ENCODE assay signal across 10 mouse cellular contexts in genomic region chr5:117415011-117415912, GRCm38 (mm10). TPM values are rescaled to one million over a fixed set of nuclear protein-coding genes. Genes with fewer than 3 reads are reported as not detected.
DNase-seq lines count a peak whose midpoint lies in the region; ATAC-seq and TF ChIP-seq lines count a peak whose summit lies in the region.
"Had no signal": no experiment of that assay in that cellular context is flagged by ENCODE, and none has a peak within 500 bp of the region (broad histone marks: within the 10 kb centered on the region; RNA-seq: fewer than 3 reads in every experiment).

No protein-coding gene starts in this region.

- peak overlapping the region; percentile 96 for H3K4me2 ChIP-seq in kidney, embryonic 16.5 days (replicated peaks; ENCODE audit: low read depth, low read length)
- H3K4me2 ChIP-seq in forebrain, postnatal 0 days (ENCODE audit: low read depth), result peak overlapping the region; percentile 73
- H3K4me2 ChIP-seq in midbrain, postnatal 0 days (ENCODE audit: low read depth, low read length, poor library complexity, severe bottlenecking), result peak overlapping the region; percentile 77

- H3K36me3 ChIP-seq in kidney, embryonic 16.5 days (ENCODE audit: insufficient read depth, low read length), result no peaks in the 10 kb centered on the region
- no peaks in the 10 kb centered on the region for H3K36me3 ChIP-seq in forebrain, postnatal 0 days (ENCODE audit: insufficient read depth)
- no peaks in the 10 kb centered on the region for H3K36me3 ChIP-seq in midbrain, postnatal 0 days (ENCODE audit: insufficient read depth, low read length)
- no peaks in the 10 kb centered on the region for H3K36me3 ChIP-seq in kidney, adult 2 months (ENCODE audit: control insufficient read depth, insufficient read depth, low read length)

- no peak overlapping the region for H3K27ac ChIP-seq in kidney, embryonic 16.5 days (ENCODE audit: low read length)
- peak overlapping the region; percentile 97 for H3K27ac ChIP-seq in forebrain, postnatal 0 days (ENCODE audit: low read depth, low read length)
- H3K27ac ChIP-seq in midbrain, postnatal 0 days (ENCODE audit: low read depth, low read length), result peak overlapping the region; percentile 98
- no peak overlapping the region for H3K27ac ChIP-seq in kidney, adult 2 months (ENCODE audit: insufficient read depth, low read depth, low read length)

- peaks cover 46% of the 10 kb centered on the region for H3K27me3 ChIP-seq in kidney, embryonic 16.5 days (ENCODE audit: insufficient read depth, low read length)
- H3K27me3 ChIP-seq in forebrain, postnatal 0 days (ENCODE audit: insufficient read depth, low read length), result no peaks in the 10 kb centered on the region
- H3K27me3 ChIP-seq in midbrain, postnatal 0 days (ENCODE audit: insufficient read depth, low read length), result no peaks in the 10 kb centered on the region
- no peaks in the 10 kb centered on the region for H3K27me3 ChIP-seq in kidney, adult 2 months (replicated peaks; ENCODE audit: control insufficient read depth, insufficient read depth, low read length)

- H3K9me3 ChIP-seq in kidney, embryonic 16.5 days (ENCODE audit: low read length), result no peaks in the 10 kb centered on the region
- H3K9me3 ChIP-seq in forebrain, postnatal 0 days (ENCODE audit: low read length), result no peaks in the 10 kb centered on the region
- no peaks in the 10 kb centered on the region for H3K9me3 ChIP-seq in midbrain, postnatal 0 days (ENCODE audit: low read length)

- no peak for ATAC-seq in kidney, embryonic 16.5 days (ENCODE audit: low FRiP score, low TSS enrichment)
- ATAC-seq in forebrain, postnatal 0 days, result no peak
- no peak for ATAC-seq in midbrain, postnatal 0 days (ENCODE audit: low FRiP score)

- no peak overlapping the region for H3K9ac ChIP-seq in kidney, embryonic 16.5 days (replicated peaks; ENCODE audit: low read length)
- H3K9ac ChIP-seq in forebrain, postnatal 0 days, result peak overlapping the region; percentile 84
- peak overlapping the region; percentile 96 for H3K9ac ChIP-seq in midbrain, postnatal 0 days (replicated peaks; ENCODE audit: low read length, poor library complexity, severe bottlenecking)

- WGBS in kidney, embryonic 16.5 days, result 25% methylated on average over 19 of the region's 19 CpGs
- 23% methylated on average over 18 of the region's 19 CpGs for WGBS in forebrain, postnatal 0 days
- 13% methylated on average over 18 of the region's 19 CpGs for WGBS in midbrain, postnatal 0 days
- 38% methylated on average over 19 of the region's 19 CpGs for WGBS in kidney, adult 2 months

- H3K4me1 ChIP-seq in kidney, embryonic 16.5 days (ENCODE audit: insufficient read depth, low read length), result peaks cover 17% of the 10 kb centered on the region; the same call in 1 of the 2 replicates
- no peaks in the 10 kb centered on the region for H3K4me1 ChIP-seq in forebrain, postnatal 0 days (ENCODE audit: insufficient read depth)
- H3K4me1 ChIP-seq in midbrain, postnatal 0 days (ENCODE audit: insufficient read depth, low read length), result 0 out of 2 replicates have a peak, but pooled peaks cover 5% of the 10 kb centered on the region
- H3K4me1 ChIP-seq in kidney, adult 2 months (ENCODE audit: control insufficient read depth, insufficient read depth, low read length), result no peaks in the 10 kb centered on the region

- DNase-seq in kidney, adult 18-20 months, result no peak
- DNase-seq in cerebellum, adult 8-10 months, result peak; percentile 27
- peak; percentile 50 for DNase-seq in forebrain, postnatal 0 days
- DNase-seq in midbrain, postnatal 0 days (ENCODE audit: low spot score), result peak; percentile 44
- no peak for DNase-seq in T-cell, adult 2 months (ENCODE audit: low spot score)
- DNase-seq in spleen, postnatal 36 days (ENCODE audit: low spot score in 2 of 2), result no peak
- DNase-seq in kidney, adult 2 months, result no peak
- DNase-seq: heart, adult 18-20 months had no signal

- no peak for TF ChIP-seq POLR2A in kidney, adult 2 months (IDR thresholded peaks at IDR 0.05; ENCODE audit: low read depth, low read length)

- TF ChIP-seq CTCF in forebrain, postnatal 0 days (IDR thresholded peaks at IDR 0.05; ENCODE audit: low read depth), result peak; percentile 59
- peak; percentile 63 for TF ChIP-seq CTCF in midbrain, postnatal 0 days (IDR thresholded peaks at IDR 0.05)
- no peak for TF ChIP-seq CTCF in kidney, adult 2 months (conservative IDR thresholded peaks at IDR 0.05; ENCODE audit: insufficient read depth, insufficient read length, low read depth, low read length)

- H3K4me3 ChIP-seq in kidney, embryonic 16.5 days (ENCODE audit: low read length), result peak overlapping the region; percentile 68
- peak overlapping the region; percentile 75 for H3K4me3 ChIP-seq in forebrain, postnatal 0 days (ENCODE audit: low read depth, low read length)
- H3K4me3 ChIP-seq in midbrain, postnatal 0 days (ENCODE audit: low read depth, low read length), result peak overlapping the region; percentile 61
- H3K4me3 ChIP-seq in kidney, adult 2 months (ENCODE audit: insufficient read depth, low read depth, low read length), result no peak overlapping the region
- H3K4me3 ChIP-seq: myocyte had no signal

RNA-seq across cellular contexts. Expression of gene Ksr2, which starts 1.5 kb away (rescaled TPM):
- 0.37 and 0.78 TPM in 2 replicates for polyA plus RNA-seq in kidney, embryonic 16.5 days (2015; fragmentation: Nextera tagmentation; extraction: Ambion mirVana)
- total RNA-seq in forebrain, postnatal 0 days (2014; rRNA removed), result 6.8 and 9.2 TPM in 2 replicates
- 2.5 and 5.4 TPM in 2 replicates for polyA plus RNA-seq in forebrain, postnatal 0 days (2015; fragmentation: Nextera tagmentation; extraction: Ambion mirVana)
- 14.5 and 16.0 TPM in 2 replicates for total RNA-seq in midbrain, postnatal 0 days (2014; rRNA removed)
- polyA plus RNA-seq in midbrain, postnatal 0 days (2015; fragmentation: Nextera tagmentation; extraction: Ambion mirVana), result 6.7 and 8.9 TPM in 2 replicates
- 1.6 and 1.9 TPM in 2 replicates for polyA plus RNA-seq in kidney, adult 2 months (2012; rRNA removed)

RNA-seq across cellular contexts. Expression of gene Rfc5, which starts 26.4 kb away (rescaled TPM):
- polyA plus RNA-seq in kidney, embryonic 16.5 days (2015; fragmentation: Nextera tagmentation; extraction: Ambion mirVana), result 114 and 128 TPM in 2 replicates
- 21.3 and 29.0 TPM in 2 replicates for total RNA-seq in forebrain, postnatal 0 days (2014; rRNA removed)
- polyA plus RNA-seq in forebrain, postnatal 0 days (2015; fragmentation: Nextera tagmentation; extraction: Ambion mirVana), result 28.7 and 30.2 TPM in 2 replicates
- total RNA-seq in midbrain, postnatal 0 days (2014; rRNA removed), result 12.0 and 15.2 TPM in 2 replicates
- 22.0 and 22.1 TPM in 2 replicates for polyA plus RNA-seq in midbrain, postnatal 0 days (2015; fragmentation: Nextera tagmentation; extraction: Ambion mirVana)
- polyA plus RNA-seq in kidney, adult 2 months (2012; rRNA removed), result 12.9 and 13.0 TPM in 2 replicates

RNA-seq across cellular contexts. Expression of gene Wsb2, which starts 58.2 kb away (rescaled TPM):
- polyA plus RNA-seq in kidney, embryonic 16.5 days (2015; fragmentation: Nextera tagmentation; extraction: Ambion mirVana), result 45.7 and 69.7 TPM in 2 replicates
- 296 and 318 TPM in 2 replicates for total RNA-seq in forebrain, postnatal 0 days (2014; rRNA removed)
- 292 and 327 TPM in 2 replicates for polyA plus RNA-seq in forebrain, postnatal 0 days (2015; fragmentation: Nextera tagmentation; extraction: Ambion mirVana)
- 395 and 494 TPM in 2 replicates for total RNA-seq in midbrain, postnatal 0 days (2014; rRNA removed)
- polyA plus RNA-seq in midbrain, postnatal 0 days (2015; fragmentation: Nextera tagmentation; extraction: Ambion mirVana), result 336 and 360 TPM in 2 replicates
- polyA plus RNA-seq in kidney, adult 2 months (2012; rRNA removed), result 205 and 234 TPM in 2 replicates

Comparison
In these comparisons a context has a peak if more than half of its experiments do, and no peak if none do; other contexts are left out.
1. H3K27ac ChIP-seq: peak in forebrain, postnatal 0 days (single experiment) and midbrain, postnatal 0 days (single experiment); none in kidney, embryonic 16.5 days (single experiment) and kidney, adult 2 months (single experiment).
2. DNase-seq: peak in cerebellum, adult 8-10 months (single experiment), forebrain, postnatal 0 days (single experiment) and midbrain, postnatal 0 days (single experiment); none in kidney, adult 18-20 months (single experiment), T-cell, adult 2 months (single experiment), spleen, postnatal 36 days (0 of 2) and kidney, adult 2 months (single experiment).
3. Peak in every context shown above with its lines, with median percentiles within 50 percentile points of each other: H3K4me2 ChIP-seq.